Mouse (Mus musculus) fibroblast of lung, adult 2 months (primary cell): ENCODE measurements around the gene Fa2h.
"Not testable (repeated sequence)": the region's sequence is repeated elsewhere in the genome, so short reads cannot be mapped to it uniquely, and the experiment has no call there.

Source experiments
- DNase-seq: peaks from one replicate; pipeline ENCODE4 v3.0.0-alpha.2; 2011; ENCODE audit warnings: low read depth

Gene Fa2h

GRCm38 (mm10) chr8:111357433-111357832 lies 36.2 kb downstream of the Fa2h start:
- no peak for DNase-seq

- no peak for DNase-seq
Observed at GRCm38 (mm10) chr8:111353497-111353896, 40.1 kb downstream of the Fa2h start.

- DNase-seq, result no peak
Observed at GRCm38 (mm10) chr8:111352289-111352688, 41.3 kb downstream of the Fa2h start.

- DNase-seq, result no peak
Observed at GRCm38 (mm10) chr8:111350577-111350976, 43.0 kb downstream of the Fa2h start.

- DNase-seq, result peak; percentile 56
Observed at GRCm38 (mm10) chr8:111343225-111343624, 50.4 kb downstream of the Fa2h start.

GRCm38 (mm10) chr8:111340186-111340585 lies 53.4 kb downstream of the Fa2h start:
- DNase-seq, result no peak

- no peak for DNase-seq
Observed at GRCm38 (mm10) chr8:111338370-111339208, 55.0 kb downstream of the Fa2h start.

GRCm38 (mm10) chr8:111337890-111338347 lies 55.7 kb downstream of the Fa2h start, which contains the start of gene Mlkl:
Gene Mlkl (minus strand): TSS chr8:111338177.
- no peak for DNase-seq

GRCm38 (mm10) chr8:111337311-111337889 lies 56.2 kb downstream of the Fa2h start:
- no peak for DNase-seq

GRCm38 (mm10) chr8:111336692-111337091 lies 56.9 kb downstream of the Fa2h start:
- DNase-seq, result no peak

- no peak for DNase-seq
Observed at GRCm38 (mm10) chr8:111325222-111325790, 68.3 kb downstream of the Fa2h start.

GRCm38 (mm10) chr8:111314729-111315128 lies 78.9 kb downstream of the Fa2h start:
- DNase-seq, result no peak

GRCm38 (mm10) chr8:111313961-111314360 lies 79.7 kb downstream of the Fa2h start:
- not testable (repeated sequence) for DNase-seq

- no peak for DNase-seq
Observed at GRCm38 (mm10) chr8:111312758-111313162, 80.9 kb downstream of the Fa2h start.

- DNase-seq, result not testable (repeated sequence)
Observed at GRCm38 (mm10) chr8:111310006-111310405, 83.6 kb downstream of the Fa2h start.

GRCm38 (mm10) chr8:111305031-111305730 lies 88.4 kb downstream of the Fa2h start:
- no peak for DNase-seq

GRCm38 (mm10) chr8:111304359-111304758 lies 89.3 kb downstream of the Fa2h start:
- no peak for DNase-seq

- not testable (repeated sequence) for DNase-seq
Observed at GRCm38 (mm10) chr8:111303076-111303803, 90.4 kb downstream of the Fa2h start.

GRCm38 (mm10) chr8:111300597-111301546 lies 92.8 kb downstream of the Fa2h start:
- no peak for DNase-seq

- DNase-seq, result peak; percentile 97
Observed at GRCm38 (mm10) chr8:111299821-111300568, 93.6 kb downstream of the Fa2h start, which contains the start of gene Rfwd3. Gene Rfwd3 (minus strand): TSS chr8:111300222.
